Mouse (Mus musculus): ENCODE results near the gene Egln2.

- TF ChIP-seq CTCF (IDR thresholded peaks at IDR 0.05 in 2 of 3, conservative IDR thresholded peaks at IDR 0.05 in 1 of 3; ENCODE audit: control insufficient read depth in 1 of 3, insufficient read depth in 1 of 3, low read depth in 2 of 3, low read length in 3 of 3, poor library complexity in 1 of 3, severe bottlenecking in 1 of 3) (no peak), TAL1 (IDR thresholded peaks at IDR 0.05; ENCODE audit: low read length) (no peak), USF2 (IDR thresholded peaks at IDR 0.05; ENCODE audit: borderline replicate concordance in 1 of 2, insufficient read depth in 1 of 2, low read depth in 1 of 2, low read length in 2 of 2) (no peak), ETS1 (IDR thresholded peaks at IDR 0.05; ENCODE audit: low read depth, low read length) (no peak), MEF2A (IDR thresholded peaks at IDR 0.05; ENCODE audit: extremely low read depth, insufficient replicate concordance, low read depth, low read length, poor library complexity, severe bottlenecking) (no peak), MYC (IDR thresholded peaks at IDR 0.05; ENCODE audit: low read depth, low read length) (no peak), POLR2A (IDR thresholded peaks at IDR 0.05; ENCODE audit: control insufficient read depth in 1 of 2, insufficient read depth in 1 of 2, low read depth in 1 of 2, low read length in 2 of 2, poor library complexity in 1 of 2) (no peak)
Measured at GRCm38 (mm10) chr7:27124969-27125368, 41.6 kb downstream of the Egln2 start.
